In the genomic region with DNA sequence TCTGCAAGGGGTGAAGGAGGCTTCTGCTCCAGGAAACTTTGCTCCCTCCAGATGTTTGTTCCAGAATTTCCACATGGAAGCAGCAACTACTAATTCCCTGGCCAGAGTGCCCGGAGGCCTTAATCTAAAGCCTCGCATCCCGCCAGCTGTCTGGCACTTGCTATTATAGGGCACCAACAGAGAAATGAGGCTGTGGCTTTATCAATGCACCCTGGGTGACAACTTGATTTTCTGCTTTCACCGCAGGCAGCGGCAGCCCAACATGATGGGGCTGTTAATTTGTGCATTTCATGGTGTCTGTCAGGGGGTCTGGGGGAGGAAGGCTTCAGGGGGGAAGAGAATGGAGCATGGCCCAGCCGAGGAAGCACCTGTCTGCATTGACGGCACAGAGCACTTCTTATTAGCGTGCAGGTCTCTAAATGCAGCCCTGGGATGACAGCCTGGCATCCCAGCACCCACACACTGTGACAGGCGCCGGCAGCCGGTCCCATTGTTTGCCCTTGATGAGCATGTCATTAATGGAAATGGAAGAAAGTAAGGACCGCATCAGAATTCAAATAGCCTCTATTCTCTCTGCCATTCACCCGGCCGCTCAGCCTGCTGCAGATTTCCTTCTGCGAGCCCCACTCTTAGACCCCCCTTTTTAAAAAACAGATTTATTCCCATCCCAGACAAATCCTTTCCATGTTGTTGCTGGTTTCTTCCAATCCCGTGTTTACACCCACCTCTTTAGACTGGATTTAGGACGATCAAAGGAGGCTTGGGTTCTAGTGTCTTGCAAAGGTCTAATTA, we compare ENCODE assay signal across 15 mouse cellular contexts.
DNase-seq lines count a peak whose midpoint lies in the region; ATAC-seq and TF ChIP-seq lines count a peak whose summit lies in the region.
"Had no signal": no experiment of that assay in that cellular context is flagged by ENCODE, and none has a peak within 500 bp of the region (broad histone marks: within the 10 kb centered on the region; RNA-seq: fewer than 3 reads in every experiment).

No protein-coding gene starts in this region.

- no peak for TF ChIP-seq CTCF in layer of hippocampus, adult 2 months (conservative IDR thresholded peaks at IDR 0.05)

- H3K36me3 ChIP-seq in forebrain, embryonic 14.5 days (ENCODE audit: control insufficient read depth, insufficient read depth, low read length): no peaks in the 10 kb centered on the region
- no peaks in the 10 kb centered on the region for H3K36me3 ChIP-seq in midbrain, embryonic 10.5 days
- no peaks in the 10 kb centered on the region for H3K36me3 ChIP-seq in neural tube, embryonic 15.5 days

- H3K9ac ChIP-seq in forebrain, embryonic 14.5 days (ENCODE audit: low read length): peak overlapping the region; percentile 25; the same call in 1 of the 2 replicates
- H3K9ac ChIP-seq in neural tube, embryonic 15.5 days (replicated peaks): no peak overlapping the region
- H3K9ac ChIP-seq: liver, embryonic 14.5 days had no signal

- H3K9me3 ChIP-seq in forebrain, embryonic 14.5 days (replicated peaks; ENCODE audit: control insufficient read depth, low read length): no peaks in the 10 kb centered on the region
- no peaks in the 10 kb centered on the region for H3K9me3 ChIP-seq in midbrain, embryonic 10.5 days (replicated peaks)
- H3K9me3 ChIP-seq in neural tube, embryonic 15.5 days (replicated peaks): no peaks in the 10 kb centered on the region

- peak overlapping the region; percentile 23 for H3K4me2 ChIP-seq in forebrain, embryonic 14.5 days (ENCODE audit: low read length)
- H3K4me2 ChIP-seq in neural tube, embryonic 15.5 days: peak overlapping the region; percentile 17; the same call in 1 of the 2 replicates

- WGBS in forebrain, embryonic 14.5 days: 1% methylated on average over 17 of the region's 17 CpGs
- 5% methylated on average over 17 of the region's 17 CpGs for WGBS in midbrain, embryonic 10.5 days
- WGBS in neural tube, embryonic 15.5 days: 8% methylated on average over 17 of the region's 17 CpGs

- peak overlapping the region; percentile 30; the same call in 1 of the 2 replicates for H3K4me3 ChIP-seq in layer of hippocampus, adult 2 months
- no peak overlapping the region for H3K4me3 ChIP-seq in forebrain, embryonic 14.5 days (ENCODE audit: low read depth, low read length)
- H3K4me3 ChIP-seq in midbrain, embryonic 10.5 days: peak overlapping the region; percentile 37
- no peak overlapping the region for H3K4me3 ChIP-seq in neural tube, embryonic 15.5 days (replicated peaks)

- intact Hi-C loops in heart, postnatal 14 days (cut with DNase I): no loop called here

- H3K27me3 ChIP-seq in forebrain, embryonic 14.5 days (replicated peaks; ENCODE audit: control insufficient read depth, insufficient read depth, low read length): no peaks in the 10 kb centered on the region
- peaks cover 100% of the 10 kb centered on the region for H3K27me3 ChIP-seq in midbrain, embryonic 10.5 days (ENCODE audit: low read depth, poor library complexity, severe bottlenecking)
- H3K27me3 ChIP-seq in neural tube, embryonic 15.5 days (replicated peaks): peaks cover 58% of the 10 kb centered on the region

- DNase-seq in layer of hippocampus, adult 2 months (ENCODE audit: low spot score in 2 of 2): no peak
- DNase-seq in layer of hippocampus, postnatal 10 days (ENCODE audit: low spot score in 2 of 2): no peak
- peak; percentile 85 for DNase-seq in forebrain, embryonic 14.5 days (ENCODE audit: low spot score)
- DNase-seq in midbrain, embryonic 10.5 days (ENCODE audit: low spot score): peak; percentile 59
- DNase-seq in heart, postnatal 14 days: no peak
- DNase-seq in adipocyte (ENCODE audit: low spot score): no peak
- no peak for DNase-seq in kidney, postnatal 4 days
- DNase-seq: adrenal gland, postnatal 14 days; cerebellum, adult 9-11 months; heart, postnatal 10 days; spleen, adult 18-20 months; thymus, adult 2 months had no signal

- peak; percentile 94 for ATAC-seq in forebrain, embryonic 14.5 days
- ATAC-seq in neural tube, embryonic 15.5 days (ENCODE audit: low FRiP score): peak; percentile 49; the same call in 1 of the 2 replicates

- H3K4me1 ChIP-seq in forebrain, embryonic 14.5 days (ENCODE audit: control insufficient read depth, insufficient read depth, low read length): peaks cover 24% of the 10 kb centered on the region
- H3K4me1 ChIP-seq in midbrain, embryonic 10.5 days: peaks cover 32% of the 10 kb centered on the region
- peaks cover 25% of the 10 kb centered on the region for H3K4me1 ChIP-seq in neural tube, embryonic 15.5 days

- 0 out of 2 replicates have a peak overlapping the region, but pooled peaks have one; percentile 7 for H3K27ac ChIP-seq in layer of hippocampus, adult 2 months
- peak overlapping the region; percentile 78 for H3K27ac ChIP-seq in forebrain, embryonic 14.5 days (ENCODE audit: low read depth, low read length)
- 0 out of 2 replicates have a peak overlapping the region, but pooled peaks have one; percentile 38 for H3K27ac ChIP-seq in midbrain, embryonic 10.5 days (replicated peaks)
- H3K27ac ChIP-seq in neural tube, embryonic 15.5 days (replicated peaks): no peak overlapping the region
- H3K27ac ChIP-seq: liver, embryonic 14.5 days; macrophage had no signal

Comparison
In these comparisons a context has a peak if more than half of its experiments do, and no peak if none do; other contexts are left out.
1. DNase-seq: peak in forebrain, embryonic 14.5 days (single experiment) and midbrain, embryonic 10.5 days (single experiment); none in layer of hippocampus, adult 2 months (0 of 2), layer of hippocampus, postnatal 10 days (0 of 2), heart, postnatal 14 days (0 of 2), adipocyte (single experiment) and kidney, postnatal 4 days (0 of 2).
2. H3K4me3 ChIP-seq: peak in layer of hippocampus, adult 2 months (single experiment) and midbrain, embryonic 10.5 days (single experiment); none in forebrain, embryonic 14.5 days (single experiment) and neural tube, embryonic 15.5 days (single experiment).